Mouse (Mus musculus) heart, adult 2 months (tissue): ENCODE data around the gene Zmym1.

Experiments
- CTCF ChIP-seq: fragments of 200-600 bp; IDR thresholded peaks from 2 replicates; pipeline ENCODE4 v1.8.1; 2022; ENCODE audit warnings: antibody characterized with exemption, mild to moderate bottlenecking, moderate library complexity
- EP300 ChIP-seq: fragments of 200-500 bp; IDR thresholded peaks from 2 replicates; pipeline ENCODE4 v1.6.1; 2011; ENCODE audit warnings: low read depth, low read length, control low read depth; ENCODE audit not compliant: insufficient read depth
- POLR2A ChIP-seq: fragments of 200-500 bp; IDR thresholded peaks from 2 replicates; pipeline ENCODE4 v1.6.1; 2011; ENCODE audit warnings: mild to moderate bottlenecking, low read depth, low read length, control low read depth; ENCODE audit not compliant: insufficient read depth

DNA sequence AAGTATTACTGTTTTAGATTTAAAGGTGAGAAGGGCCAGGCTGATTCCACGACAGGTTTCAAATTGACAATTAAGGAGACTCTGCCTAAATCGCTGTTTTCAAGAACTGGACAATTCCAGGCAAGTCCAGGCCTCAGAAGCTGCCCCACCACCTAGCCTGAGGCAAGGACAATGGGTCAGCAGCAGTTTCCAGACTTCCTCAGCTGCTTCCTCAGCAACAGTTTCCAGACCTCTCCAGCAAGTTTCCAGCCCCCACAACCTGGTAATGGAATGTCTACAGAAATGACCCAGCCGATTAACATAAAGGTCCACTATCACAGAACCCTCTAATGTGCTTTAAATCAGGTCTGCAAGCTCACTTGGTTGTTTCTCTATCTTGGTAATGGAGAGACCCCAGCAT is 56.6 kb downstream of the Zmym1 start:
- TF ChIP-seq CTCF (no peak), EP300 (no peak), POLR2A (no peak)
